Mouse (Mus musculus) stomach, embryonic 16.5 days (tissue): ENCODE measurements around the gene Rbm4b. TPM values are rescaled to one million over a fixed set of nuclear protein-coding genes. Genes with fewer than 3 reads are reported as not detected.

ENCODE experiments used
- ATAC-seq: fragments of 200-750 bp; cut with Nextera tagmentation; 2 replicates; pipeline ENCODE4 v1.8.0; 2017; ENCODE audit warnings: moderate number of reproducible peaks, moderate TSS enrichment; ENCODE audit not compliant: insufficient read depth, low FRiP score
- H3K27ac ChIP-seq: fragments of 300-500 bp; sonication (generic); 2 replicates; pipeline ENCODE4 v1.5.1; 2014; ENCODE audit warnings: low read length
- H3K27me3 ChIP-seq: fragments of 300-500 bp; sonication (generic); 2 replicates; pipeline ENCODE4 v1.6.1; 2014; ENCODE audit warnings: low read length, control low read depth, mixed read lengths; ENCODE audit not compliant: control insufficient read depth, insufficient read depth
- H3K36me3 ChIP-seq: fragments of 300-500 bp; sonication (generic); 2 replicates; pipeline ENCODE4 v1.6.1; 2014; ENCODE audit warnings: low read length; ENCODE audit not compliant: control insufficient read depth, insufficient read depth
- H3K4me1 ChIP-seq: fragments of 300-500 bp; sonication (generic); 2 replicates; pipeline ENCODE4 v1.6.1; 2014; ENCODE audit warnings: low read length, control low read depth, mixed read lengths; ENCODE audit not compliant: control insufficient read depth, insufficient read depth
- H3K4me2 ChIP-seq: fragments of 300-500 bp; sonication (generic); 2 replicates; pipeline ENCODE4 v1.6.1; 2014; ENCODE audit warnings: low read depth, low read length, mixed read lengths
- H3K4me3 ChIP-seq: fragments of 300-500 bp; sonication (generic); replicated peaks from 2 replicates; pipeline ENCODE4 v1.5.1; 2014; ENCODE audit warnings: mild to moderate bottlenecking, low read length
- H3K9ac ChIP-seq: fragments of 300-500 bp; sonication (generic); 2 replicates; pipeline ENCODE4 v1.6.1; 2014; ENCODE audit warnings: low read length
- H3K9me3 ChIP-seq: fragments of 300-500 bp; sonication (generic); replicated peaks from 2 replicates; pipeline ENCODE4 v1.6.1; 2016; ENCODE audit warnings: low read length, control low read depth; ENCODE audit not compliant: control insufficient read depth
- WGBS: fragments of 180-500 bp; shearing (Covaris S2); extraction: QIAGEN DNeasy Blood & Tissue Kit; methylation state at CpG from one replicate; pipeline ENCODE4 v1.1.7; 2014; 5-methylcytosine and 5-hydroxymethylcytosine counted together
- polyA plus RNA-seq: library from polyadenylated mRNA; unstranded; fragments of >200 nt; fragmentation: Nextera tagmentation; extraction: Ambion mirVana; gene quantifications from 2 replicates; pipeline ENCODE4 v1.2.1, GENCODE M21; 2015

Gene Rbm4b
- polyA plus RNA-seq, 1 experiment from 2014 or later = 54.8 TPM

- H3K4me2 ChIP-seq = no peak overlapping the region
- ATAC-seq = no peak
- no peak overlapping the region for H3K4me3 ChIP-seq
- 94% methylated on average over 2 of the region's 2 CpGs for WGBS
- H3K36me3 ChIP-seq = no peaks in the 10 kb centered on the region
- H3K4me1 ChIP-seq = peaks cover 7% of the 10 kb centered on the region
- no peak overlapping the region for H3K9ac ChIP-seq
- H3K27ac ChIP-seq = no peak overlapping the region
- no peaks in the 10 kb centered on the region for H3K9me3 ChIP-seq
- peaks cover 23% of the 10 kb centered on the region for H3K27me3 ChIP-seq
Measured at GRCm38 (mm10) chr19:4717281-4717680, 39.0 kb upstream of the Rbm4b start.

GRCm38 (mm10) chr19:4718716-4719115 lies 37.6 kb upstream of the Rbm4b start:
- 26% methylated on average over 9 of the region's 12 CpGs for WGBS
- no peaks in the 10 kb centered on the region for H3K36me3 ChIP-seq
- H3K4me3 ChIP-seq = no peak overlapping the region; the same call in 1 of the 2 replicates
- no peaks in the 10 kb centered on the region for H3K9me3 ChIP-seq
- H3K27me3 ChIP-seq = peaks cover 9% of the 10 kb centered on the region
- no peak for ATAC-seq
- H3K9ac ChIP-seq = peak overlapping the region; percentile 39; the same call in 1 of the 2 replicates
- H3K4me2 ChIP-seq = peak overlapping the region; percentile 40
- peaks cover 7% of the 10 kb centered on the region; the same call in 1 of the 2 replicates for H3K4me1 ChIP-seq
- H3K27ac ChIP-seq = peak overlapping the region; percentile 86

GRCm38 (mm10) chr19:4719351-4719764 lies 36.9 kb upstream of the Rbm4b start:
- Histone ChIP-seq H3K9ac (no peak overlapping the region; the same call in 1 of the 2 replicates), H3K27ac (peak overlapping the region; percentile 86), H3K4me3 (peak overlapping the region; percentile 39; the same call in 1 of the 2 replicates), H3K27me3 (peaks cover 2% of the 10 kb centered on the region), H3K36me3 (no peaks in the 10 kb centered on the region), H3K9me3 (no peaks in the 10 kb centered on the region), H3K4me1 (peaks cover 7% of the 10 kb centered on the region; the same call in 1 of the 2 replicates), H3K4me2 (peak overlapping the region; percentile 46)
- WGBS = 24% methylated on average over 5 of the region's 5 CpGs
- peak; percentile 90 for ATAC-seq

GRCm38 (mm10) chr19:4720112-4720511 lies 36.2 kb upstream of the Rbm4b start:
- Histone ChIP-seq H3K4me3 (peak overlapping the region; percentile 39), H3K27me3 (no peaks in the 10 kb centered on the region), H3K9me3 (no peaks in the 10 kb centered on the region), H3K27ac (peak overlapping the region; percentile 86), H3K4me1 (peaks cover 7% of the 10 kb centered on the region; the same call in 1 of the 2 replicates), H3K9ac (peak overlapping the region; percentile 57), H3K4me2 (peak overlapping the region; percentile 46), H3K36me3 (no peaks in the 10 kb centered on the region)
- WGBS = 67% methylated on average over 15 of the region's 15 CpGs
- ATAC-seq = no peak

- Histone ChIP-seq H3K27ac (peak overlapping the region; percentile 86), H3K9ac (peak overlapping the region; percentile 67), H3K36me3 (no peaks in the 10 kb centered on the region), H3K4me3 (peak overlapping the region; percentile 39), H3K4me2 (peak overlapping the region; percentile 46), H3K4me1 (peaks cover 7% of the 10 kb centered on the region; the same call in 1 of the 2 replicates), H3K27me3 (no peaks in the 10 kb centered on the region), H3K9me3 (no peaks in the 10 kb centered on the region)
- WGBS = 19% methylated on average over 11 of the region's 11 CpGs
- peak; percentile 70; the same call in 1 of the 2 replicates for ATAC-seq
Measured at GRCm38 (mm10) chr19:4720671-4721244, 35.5 kb upstream of the Rbm4b start.

GRCm38 (mm10) chr19:4729186-4729585 lies 27.1 kb upstream of the Rbm4b start:
- H3K9me3 ChIP-seq = no peaks in the 10 kb centered on the region
- 62% methylated on average over 9 of the region's 9 CpGs for WGBS
- H3K36me3 ChIP-seq = no peaks in the 10 kb centered on the region
- no peak overlapping the region for H3K9ac ChIP-seq
- no peak for ATAC-seq
- H3K27ac ChIP-seq = no peak overlapping the region
- no peaks in the 10 kb centered on the region for H3K4me1 ChIP-seq
- no peaks in the 10 kb centered on the region for H3K27me3 ChIP-seq
- H3K4me3 ChIP-seq = no peak overlapping the region
- no peak overlapping the region for H3K4me2 ChIP-seq

GRCm38 (mm10) chr19:4733052-4733451 lies 23.2 kb upstream of the Rbm4b start:
- no peak overlapping the region for H3K9ac ChIP-seq
- H3K9me3 ChIP-seq = no peaks in the 10 kb centered on the region
- no peaks in the 10 kb centered on the region for H3K27me3 ChIP-seq
- H3K27ac ChIP-seq = no peak overlapping the region
- H3K36me3 ChIP-seq = no peaks in the 10 kb centered on the region
- no peak overlapping the region for H3K4me3 ChIP-seq
- no peak for ATAC-seq
- no peak overlapping the region for H3K4me2 ChIP-seq
- H3K4me1 ChIP-seq = no peaks in the 10 kb centered on the region
- WGBS = 88% methylated on average over 3 of the region's 3 CpGs

- ATAC-seq = no peak
- Histone ChIP-seq H3K9ac (no peak overlapping the region), H3K36me3 (no peaks in the 10 kb centered on the region), H3K4me2 (no peak overlapping the region), H3K4me3 (no peak overlapping the region), H3K4me1 (no peaks in the 10 kb centered on the region), H3K9me3 (no peaks in the 10 kb centered on the region), H3K27ac (no peak overlapping the region), H3K27me3 (no peaks in the 10 kb centered on the region)
- 88% methylated on average over 13 of the region's 13 CpGs for WGBS
Measured at GRCm38 (mm10) chr19:4737866-4738265, 18.4 kb upstream of the Rbm4b start.

- 88% methylated on average over 11 of the region's 11 CpGs for WGBS
Measured at GRCm38 (mm10) chr19:4739053-4739452, 17.2 kb upstream of the Rbm4b start.

More at GRCm38 (mm10) chr19:4739053-4739452, 17.2 kb upstream of the Rbm4b start:
- H3K27ac ChIP-seq = no peak overlapping the region
- H3K4me1 ChIP-seq = no peaks in the 10 kb centered on the region
- no peaks in the 10 kb centered on the region for H3K9me3 ChIP-seq
- ATAC-seq = no peak
- no peaks in the 10 kb centered on the region for H3K36me3 ChIP-seq
- H3K4me2 ChIP-seq = no peak overlapping the region
- no peaks in the 10 kb centered on the region for H3K27me3 ChIP-seq
- no peak overlapping the region for H3K9ac ChIP-seq
- no peak overlapping the region for H3K4me3 ChIP-seq
